Mouse (Mus musculus) cerebellum, adult 2 months (tissue): ENCODE measurements at regions not wholly inside any gene's neighbourhood (a gene's known extent, or its start where the extent isn't known, plus 50 kb on each side); places are given as distances from the start of the nearest gene placed in this dataset.

Experiments used
- DNase-seq, 2 experiments: peaks; one replicate each; pipeline ENCODE4 v3.0.0; 2021
- H3K27ac ChIP-seq: fragments of 200-500 bp; 2 replicates; pipeline ENCODE4 v1.5.1; 2012; ENCODE audit warnings: low read length, control low read depth, inconsistent platforms; ENCODE audit not compliant: insufficient read depth
- H3K27me3 ChIP-seq: fragments of 200-500 bp; 2 replicates; pipeline ENCODE4 v1.6.1; 2012; ENCODE audit warnings: inconsistent platforms, mild to moderate bottlenecking, low read length, moderate library complexity; ENCODE audit not compliant: control insufficient read depth, insufficient read depth
- H3K4me1 ChIP-seq: fragments of 200-500 bp; 2 replicates; pipeline ENCODE4 v1.6.1; 2011; ENCODE audit warnings: low read length; ENCODE audit not compliant: control insufficient read depth, insufficient read depth
- H3K4me3 ChIP-seq: fragments of 200-500 bp; replicated peaks from 2 replicates; pipeline ENCODE3; 2011; ENCODE audit warnings: mild to moderate bottlenecking, low read depth, low read length, control low read depth; ENCODE audit not compliant: insufficient read depth
- CTCF ChIP-seq: fragments of 200-500 bp; IDR thresholded peaks from 2 replicates; pipeline ENCODE4 v1.5.1; 2011; ENCODE audit warnings: low read depth, mild to moderate bottlenecking, control low read depth, low read length, moderate library complexity, borderline replicate concordance; ENCODE audit not compliant: insufficient read depth
- POLR2A ChIP-seq: fragments of 200-500 bp; IDR thresholded peaks from 2 replicates; pipeline ENCODE4 v1.6.1; 2011; ENCODE audit warnings: low read length, control low read depth, borderline replicate concordance; ENCODE audit not compliant: insufficient read depth
- WGBS: fragments of 180-500 bp; shearing (Covaris S2); methylation state at CpG from one replicate; pipeline ENCODE4 v1.1.7; 2018; 5-methylcytosine and 5-hydroxymethylcytosine counted together

DNA sequence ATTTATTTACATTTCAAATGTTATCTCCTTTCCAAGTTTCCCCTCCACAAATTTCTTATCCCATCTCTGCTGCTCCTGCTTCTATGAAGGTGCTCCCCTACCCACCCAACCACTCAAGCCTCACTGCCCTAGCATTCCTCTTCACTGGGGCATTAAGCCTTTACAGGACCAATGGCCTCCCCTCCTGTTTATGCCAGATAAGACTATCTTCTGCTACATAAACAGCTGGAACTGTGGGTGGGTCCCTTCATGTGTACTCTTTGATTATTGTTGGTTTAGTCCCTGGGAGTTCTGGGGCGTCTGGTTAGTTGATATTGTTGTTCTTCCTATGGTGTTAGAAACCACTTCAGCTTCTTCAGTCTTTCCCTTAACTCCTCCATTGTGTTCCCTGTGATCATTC is 1164.1 kb upstream of the Got2 start:
- Histone ChIP-seq H3K27me3 (no peaks in the 10 kb centered on the region), H3K4me3 (no peak overlapping the region), H3K27ac (no peak overlapping the region), H3K4me1 (no peaks in the 10 kb centered on the region)
- 84% methylated on average over 1 of the region's 1 CpGs for WGBS
- TF ChIP-seq CTCF (no peak), POLR2A (no peak)
- DNase-seq = no peak

DNA sequence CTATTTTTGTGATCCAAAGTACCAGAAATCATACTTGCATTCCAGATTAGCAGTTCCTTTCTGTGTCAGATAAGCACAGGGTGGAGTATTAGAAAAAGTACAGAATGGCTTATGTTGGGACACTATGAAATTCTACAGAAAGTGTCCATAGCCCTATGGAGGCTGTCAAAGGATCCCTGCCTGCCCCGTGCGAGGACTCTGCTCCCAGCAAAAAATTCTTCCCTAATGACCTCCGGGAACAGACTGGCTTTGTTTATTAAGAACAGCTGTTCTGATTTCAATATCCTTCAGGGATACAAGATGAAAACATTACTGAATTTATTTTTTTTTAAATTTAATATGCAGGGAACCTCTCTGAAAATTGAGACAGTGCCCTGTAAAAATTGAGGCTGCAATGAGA is 1151.4 kb upstream of the Got2 start:
- H3K27me3 ChIP-seq = no peaks in the 10 kb centered on the region
- DNase-seq = no peak
- TF ChIP-seq CTCF = no peak
- no peak for TF ChIP-seq POLR2A
- H3K4me1 ChIP-seq = no peaks in the 10 kb centered on the region
- WGBS = 57% methylated on average over 3 of the region's 3 CpGs
- H3K4me3 ChIP-seq = no peak overlapping the region
- no peak overlapping the region for H3K27ac ChIP-seq

DNA sequence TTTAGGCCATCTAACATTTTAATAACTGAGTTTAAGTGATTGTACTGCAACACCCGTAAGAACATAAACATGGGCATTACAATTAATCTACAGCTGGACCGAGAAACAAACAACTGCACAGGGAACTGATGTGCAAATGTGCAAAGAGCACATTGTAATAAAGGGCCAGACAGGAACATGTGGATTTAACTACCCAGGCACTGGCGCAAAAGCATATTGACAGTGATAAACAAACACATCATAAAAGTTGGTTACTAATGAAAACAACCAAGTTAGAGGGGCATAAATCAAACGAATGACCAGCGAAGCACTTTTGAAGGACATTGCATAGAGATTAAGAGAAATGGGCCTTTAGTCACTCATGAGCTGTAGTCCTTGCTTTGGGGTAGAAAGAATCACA is 1150.5 kb upstream of the Got2 start:
- H3K27ac ChIP-seq = no peak overlapping the region
- TF ChIP-seq POLR2A = no peak
- no peak for TF ChIP-seq CTCF
- no peak for DNase-seq
- H3K4me3 ChIP-seq = no peak overlapping the region
- H3K4me1 ChIP-seq = no peaks in the 10 kb centered on the region
- WGBS = 93% methylated on average over 5 of the region's 5 CpGs
- H3K27me3 ChIP-seq = no peaks in the 10 kb centered on the region

DNA sequence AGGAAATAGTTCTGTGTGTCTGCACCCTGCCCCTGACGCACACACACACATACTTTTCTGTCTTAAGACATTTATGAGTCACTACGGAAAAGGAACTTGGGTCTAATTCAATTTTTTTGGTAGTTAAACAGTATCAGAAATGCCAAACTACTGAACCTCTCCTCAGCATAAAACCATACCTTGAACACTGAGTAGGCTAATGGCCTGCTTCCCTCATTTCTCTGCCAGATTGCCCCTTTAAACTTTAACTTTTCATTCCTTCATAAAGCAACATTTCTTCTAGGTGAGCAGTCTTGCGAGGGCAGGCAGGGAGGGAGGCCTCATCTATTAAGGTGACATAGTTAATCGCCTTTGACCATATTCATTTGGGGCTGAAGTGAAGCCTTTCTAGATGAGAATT is 1143.8 kb upstream of the Got2 start:
- TF ChIP-seq POLR2A (no peak), CTCF (no peak)
- H3K27ac ChIP-seq = no peak overlapping the region
- H3K27me3 ChIP-seq = no peaks in the 10 kb centered on the region
- 93% methylated on average over 4 of the region's 4 CpGs for WGBS
- no peaks in the 10 kb centered on the region for H3K4me1 ChIP-seq
- H3K4me3 ChIP-seq = no peak overlapping the region
- DNase-seq = no peak

DNA sequence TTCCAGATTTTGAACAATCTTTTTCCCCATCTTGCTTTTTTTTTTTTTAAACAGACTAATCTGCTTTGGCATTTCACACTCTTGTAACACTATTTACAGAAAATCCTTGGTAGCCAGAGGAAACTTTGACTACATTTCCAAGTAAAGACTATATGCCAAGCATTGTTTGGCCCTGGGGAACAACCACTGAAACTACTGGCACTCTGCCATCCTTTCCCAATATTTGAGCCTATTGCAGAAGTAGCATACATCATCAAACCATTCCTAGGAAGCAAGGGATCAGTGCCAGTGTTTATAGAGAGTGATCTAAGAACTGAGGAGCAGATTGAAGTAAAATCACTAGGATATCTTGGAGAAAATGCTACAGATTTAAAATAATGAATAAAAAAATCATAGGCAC is 1127.2 kb upstream of the Got2 start:
- TF ChIP-seq CTCF (no peak), POLR2A (no peak)
- no peaks in the 10 kb centered on the region for H3K27me3 ChIP-seq
- no peak overlapping the region for H3K4me3 ChIP-seq
- no peaks in the 10 kb centered on the region for H3K4me1 ChIP-seq
- DNase-seq = no peak
- no peak overlapping the region for H3K27ac ChIP-seq

DNA sequence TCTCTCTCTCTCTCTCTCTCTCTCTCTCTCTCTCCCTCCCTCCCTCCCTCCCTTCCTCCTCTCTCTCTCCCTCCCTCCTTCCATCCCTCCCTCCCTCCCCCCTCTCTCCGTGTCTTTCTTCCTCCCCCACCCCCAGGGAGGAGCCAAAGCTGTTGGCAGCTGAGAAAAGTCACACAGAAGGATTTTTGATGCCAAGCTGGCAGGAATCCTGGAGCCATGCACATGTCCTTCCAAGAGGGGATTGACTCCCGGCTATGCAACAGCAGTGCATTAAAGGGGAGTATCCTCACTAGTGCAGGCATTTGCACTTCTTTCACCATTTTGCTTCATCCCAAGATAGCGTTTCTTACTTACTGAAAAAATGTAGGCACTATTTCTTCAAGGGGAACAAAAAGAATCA is 1115.8 kb upstream of the Got2 start:
- Histone ChIP-seq H3K27me3 (no peaks in the 10 kb centered on the region), H3K27ac (no peak overlapping the region), H3K4me3 (no peak overlapping the region), H3K4me1 (no peaks in the 10 kb centered on the region)
- TF ChIP-seq CTCF (no peak), POLR2A (no peak)
- DNase-seq = peak; percentile 17 to 49
- WGBS = 6% methylated on average over 3 of the region's 3 CpGs

DNA sequence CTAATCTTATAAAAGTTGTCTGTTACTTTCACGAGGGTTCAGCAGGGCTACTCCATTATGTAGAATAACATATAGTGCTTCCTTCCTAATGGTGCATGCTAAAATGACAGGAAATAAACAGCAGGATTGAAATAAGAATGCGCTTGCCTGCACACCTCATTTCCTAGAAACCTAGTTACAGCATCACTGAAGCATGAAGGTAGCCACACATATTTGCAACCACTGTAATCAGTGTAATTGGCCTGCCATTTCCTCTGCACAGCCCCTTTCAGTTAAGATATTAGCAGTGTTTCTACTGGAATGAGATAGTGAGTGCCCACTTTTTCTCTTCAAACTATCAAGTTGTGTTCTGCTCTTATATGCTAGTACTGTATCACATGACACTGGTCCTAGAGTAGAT is 1094.8 kb upstream of the Got2 start:
- Histone ChIP-seq H3K4me1 (no peaks in the 10 kb centered on the region), H3K27me3 (no peaks in the 10 kb centered on the region), H3K4me3 (no peak overlapping the region), H3K27ac (no peak overlapping the region)
- DNase-seq = no peak
- TF ChIP-seq CTCF (no peak), POLR2A (no peak)
- WGBS = 91% methylated on average over 2 of the region's 2 CpGs
